Mouse (Mus musculus) heart, adult 2 months (tissue): Measurements from ENCODE around the gene Rpl14.

Experiments used
- CTCF ChIP-seq: fragments of 200-600 bp; IDR thresholded peaks from 2 replicates; pipeline ENCODE4 v1.8.1; 2022; ENCODE audit warnings: antibody characterized with exemption, mild to moderate bottlenecking, moderate library complexity
- EP300 ChIP-seq: fragments of 200-500 bp; IDR thresholded peaks from 2 replicates; pipeline ENCODE4 v1.6.1; 2011; ENCODE audit warnings: low read depth, low read length, control low read depth; ENCODE audit not compliant: insufficient read depth
- POLR2A ChIP-seq: fragments of 200-500 bp; IDR thresholded peaks from 2 replicates; pipeline ENCODE4 v1.6.1; 2011; ENCODE audit warnings: mild to moderate bottlenecking, low read depth, low read length, control low read depth; ENCODE audit not compliant: insufficient read depth

DNA sequence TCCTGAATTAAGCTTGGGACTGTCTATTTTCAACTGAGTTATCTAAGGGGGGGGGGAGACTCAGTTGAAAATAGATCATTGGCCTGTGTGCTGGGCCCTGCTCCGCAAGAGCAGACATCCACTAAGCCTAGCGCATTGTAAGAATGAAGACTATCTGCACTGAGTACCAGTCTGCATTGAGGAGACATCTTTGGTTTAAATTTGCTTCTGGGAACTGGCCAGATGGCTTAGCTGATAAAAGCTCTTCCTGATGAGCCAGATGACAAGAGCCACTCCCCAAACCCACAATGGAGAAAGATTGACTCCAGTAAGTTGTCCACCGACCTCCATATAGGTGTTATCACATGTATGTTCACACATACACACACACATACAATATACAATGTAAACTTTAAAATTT, 7.7 kb upstream of the Rpl14 start:
- TF ChIP-seq POLR2A (no peak), CTCF (no peak), EP300 (no peak)
